Mouse (Mus musculus) macrophage (primary cell): ENCODE measurements at regions not wholly inside any gene's neighbourhood (a gene's known extent, or its start where the extent isn't known, plus 50 kb on each side); places are given as distances from the start of the nearest gene placed in this dataset.

Source experiments
- H3K27ac ChIP-seq: fragments of 350-480 bp; formaldehyde crosslinking; 2 replicates; pipeline ENCODE4 v1.9.0; 2021
- H3K36me3 ChIP-seq: fragments of 350-480 bp; formaldehyde crosslinking; 2 replicates; pipeline ENCODE4 v1.9.0; 2021; ENCODE audit errors: inconsistent target
- H3K4me3 ChIP-seq: fragments of 350-480 bp; formaldehyde crosslinking; 2 replicates; pipeline ENCODE4 v1.9.0; 2021; ENCODE audit errors: inconsistent target
- H3K79me2 ChIP-seq: fragments of 350-480 bp; formaldehyde crosslinking; 2 replicates; pipeline ENCODE4 v1.9.0; 2021; ENCODE audit errors: inconsistent target
- WGBS: methylation state at CpG from one replicate; pipeline ENCODE4 v1.1.7; 2026; ENCODE audit warnings: inconsistent platforms; ENCODE audit not compliant: missing documents; 5-methylcytosine and 5-hydroxymethylcytosine counted together

DNA sequence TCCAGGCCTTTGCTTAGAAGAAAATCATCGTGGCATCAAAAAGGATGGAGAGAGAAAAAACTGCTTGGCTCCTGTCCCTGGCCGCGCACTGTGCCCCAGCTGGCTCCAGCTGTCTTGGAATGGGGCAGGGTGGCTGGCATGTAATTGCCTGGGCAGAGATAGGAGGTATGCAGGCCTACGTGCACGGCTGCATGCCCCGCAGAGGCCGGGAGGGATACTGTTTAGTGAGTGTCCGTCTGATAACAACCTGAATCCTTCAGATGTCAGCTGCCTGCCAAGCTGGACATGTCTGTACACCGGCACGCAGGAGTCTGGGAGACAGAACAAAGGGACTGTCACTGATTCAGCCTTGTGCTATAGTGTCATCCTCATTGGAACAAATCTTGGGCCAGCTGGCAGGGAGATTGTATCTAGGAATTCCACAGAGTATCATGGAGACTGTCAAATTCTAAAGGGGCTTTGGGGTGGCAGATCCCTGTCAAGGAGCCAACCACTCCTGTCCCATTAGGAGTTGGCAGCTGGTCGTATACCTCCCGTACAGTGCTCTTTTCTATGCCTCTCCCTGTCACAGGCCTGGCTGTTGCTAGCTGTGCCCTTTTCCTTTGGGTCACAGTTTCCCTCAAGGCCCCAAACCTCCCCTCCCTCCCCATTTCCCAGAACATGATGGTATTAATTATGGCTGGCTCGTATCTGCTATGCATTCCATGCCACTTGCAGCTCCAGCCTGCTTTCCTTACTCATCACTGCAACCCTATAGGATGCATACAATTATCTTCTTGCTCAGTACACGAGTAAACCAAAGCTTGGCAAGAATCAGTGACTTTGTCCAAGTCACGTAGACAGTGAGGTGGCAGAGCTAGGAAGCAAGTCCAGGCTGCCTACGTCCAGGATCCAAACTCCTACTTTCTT is 83.5 kb upstream of the Egln3 start:
- Histone ChIP-seq H3K4me3 (no peak overlapping the region), H3K27ac (no peak overlapping the region), H3K79me2 (no peaks in the 10 kb centered on the region), H3K36me3 (no peaks in the 10 kb centered on the region)
- WGBS = 96% methylated on average over 16 of the region's 16 CpGs

DNA sequence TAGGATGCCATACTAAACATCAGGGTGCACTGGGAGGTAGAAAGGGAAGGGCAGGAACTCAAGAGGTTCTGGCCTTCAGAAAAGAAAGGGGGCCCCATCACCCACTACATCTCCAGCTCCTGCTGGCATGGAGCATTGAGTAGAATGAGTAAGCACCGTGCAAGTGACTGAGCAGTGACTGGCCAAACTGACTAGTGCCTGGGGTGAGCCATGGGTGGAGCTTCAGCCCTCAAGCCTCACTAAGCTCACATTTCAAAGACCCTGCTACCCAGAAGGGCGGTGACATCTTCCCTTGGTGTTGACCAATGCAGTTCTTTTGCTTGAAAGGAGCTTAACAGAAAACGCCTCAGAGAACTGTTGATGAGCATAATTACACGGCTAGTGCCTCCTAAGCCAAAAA is 80.0 kb upstream of the Egln3 start:
- WGBS = 86% methylated on average over 4 of the region's 4 CpGs
- H3K79me2 ChIP-seq = no peaks in the 10 kb centered on the region
- H3K27ac ChIP-seq = no peak overlapping the region
- no peaks in the 10 kb centered on the region for H3K36me3 ChIP-seq
- no peak overlapping the region for H3K4me3 ChIP-seq

DNA sequence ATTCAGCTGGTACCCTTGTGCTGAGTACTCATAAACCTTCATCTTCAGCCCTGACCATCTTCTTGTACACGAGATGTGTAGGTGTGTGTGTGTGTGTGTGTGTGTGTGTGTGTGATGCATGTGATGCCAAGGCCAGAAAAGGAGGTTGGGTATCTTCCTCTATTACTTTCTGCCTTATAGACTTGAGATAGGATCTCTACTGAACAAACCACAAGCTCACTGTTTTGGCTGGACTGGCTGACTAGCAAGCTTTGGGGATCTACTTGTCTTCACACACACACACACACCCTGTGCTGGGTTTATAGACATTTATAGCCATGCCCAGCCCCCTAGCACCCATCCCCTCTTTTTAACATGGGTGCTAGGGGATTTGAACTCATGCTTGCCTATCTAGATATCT is 79.4 kb upstream of the Egln3 start:
- WGBS = 43% methylated on average over 1 of the region's 1 CpGs

DNA sequence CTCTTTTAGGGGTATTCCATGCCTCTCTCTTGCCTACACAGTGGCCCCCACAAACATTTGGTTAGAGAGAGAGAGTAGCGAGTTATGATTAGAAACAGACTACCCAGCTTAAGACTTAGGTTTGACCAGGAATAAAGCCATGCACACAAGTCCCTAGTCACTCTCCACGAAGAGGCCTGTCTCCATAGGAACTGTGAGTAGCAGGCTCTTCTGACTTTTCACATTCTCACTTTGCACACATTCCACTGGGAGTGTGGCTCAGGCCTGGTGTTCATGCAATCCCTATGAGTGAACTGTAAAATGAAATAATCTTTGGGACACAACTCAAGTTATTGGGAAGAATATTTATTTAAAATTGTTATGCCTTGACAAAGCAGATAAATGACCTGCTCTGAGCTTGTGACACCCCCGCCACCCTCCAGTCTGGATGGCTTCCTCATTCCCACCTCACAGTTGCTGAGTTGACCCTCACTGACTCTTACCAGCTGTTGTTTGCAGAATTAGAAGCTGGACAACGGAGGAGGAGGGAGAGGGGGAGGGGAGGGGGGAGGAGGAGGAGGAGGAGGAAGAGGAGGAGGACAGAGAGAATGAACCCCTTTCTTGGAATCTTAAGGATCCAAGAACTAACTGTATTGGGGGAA is 78.7 kb upstream of the Egln3 start:
- 86% methylated on average over 4 of the region's 4 CpGs for WGBS
- Histone ChIP-seq H3K4me3 (no peak overlapping the region), H3K79me2 (no peaks in the 10 kb centered on the region), H3K36me3 (no peaks in the 10 kb centered on the region), H3K27ac (no peak overlapping the region)

More for the DNA sequence above, 79.4 kb upstream of the Egln3 start:
- no peak overlapping the region for H3K4me3 ChIP-seq
- no peaks in the 10 kb centered on the region for H3K36me3 ChIP-seq
- H3K27ac ChIP-seq = no peak overlapping the region
- no peaks in the 10 kb centered on the region for H3K79me2 ChIP-seq

DNA sequence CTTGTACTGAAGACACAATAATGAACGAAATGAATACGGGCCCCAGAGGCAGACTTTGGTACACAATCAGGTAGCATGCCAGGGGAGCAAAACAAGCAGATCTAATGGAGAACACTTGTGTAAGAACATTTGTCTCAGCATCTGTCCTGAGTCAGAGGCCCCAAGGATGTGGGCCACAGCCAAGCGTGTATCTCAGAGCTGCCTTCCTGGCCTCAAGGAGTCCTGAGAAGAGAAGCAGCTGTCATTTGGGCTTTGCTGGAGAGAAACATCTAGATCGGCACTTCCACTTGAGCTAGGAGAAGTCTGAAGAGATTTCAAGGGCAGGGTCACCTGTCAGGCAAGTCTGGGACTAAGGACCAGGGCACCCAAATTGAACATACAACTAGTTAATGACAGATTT is 76.8 kb upstream of the Egln3 start:
- Histone ChIP-seq H3K79me2 (no peaks in the 10 kb centered on the region), H3K27ac (no peak overlapping the region), H3K4me3 (no peak overlapping the region), H3K36me3 (no peaks in the 10 kb centered on the region)
- WGBS = 91% methylated on average over 4 of the region's 4 CpGs

DNA sequence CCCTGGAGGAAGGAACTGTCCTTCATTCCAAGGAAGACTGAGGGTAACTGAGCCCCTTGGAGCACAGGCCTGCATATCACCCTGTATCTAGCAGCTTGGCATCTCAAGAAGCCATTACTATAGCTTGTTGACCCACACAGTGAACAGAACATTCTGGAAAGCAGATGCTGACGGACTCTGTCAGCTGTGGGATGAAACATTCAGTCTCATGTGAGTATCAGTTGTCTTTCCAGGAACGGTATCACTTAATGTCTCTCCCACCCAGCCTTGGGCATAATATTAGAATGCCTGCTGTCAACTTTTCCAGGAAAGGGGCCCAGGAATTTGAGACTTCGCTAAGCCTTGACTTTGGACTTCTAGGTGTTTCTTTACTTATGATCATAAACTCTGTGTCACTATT is 76.3 kb upstream of the Egln3 start:
- WGBS = 95% methylated on average over 3 of the region's 3 CpGs
- H3K79me2 ChIP-seq = no peaks in the 10 kb centered on the region
- H3K27ac ChIP-seq = no peak overlapping the region
- no peak overlapping the region for H3K4me3 ChIP-seq
- no peaks in the 10 kb centered on the region for H3K36me3 ChIP-seq

DNA sequence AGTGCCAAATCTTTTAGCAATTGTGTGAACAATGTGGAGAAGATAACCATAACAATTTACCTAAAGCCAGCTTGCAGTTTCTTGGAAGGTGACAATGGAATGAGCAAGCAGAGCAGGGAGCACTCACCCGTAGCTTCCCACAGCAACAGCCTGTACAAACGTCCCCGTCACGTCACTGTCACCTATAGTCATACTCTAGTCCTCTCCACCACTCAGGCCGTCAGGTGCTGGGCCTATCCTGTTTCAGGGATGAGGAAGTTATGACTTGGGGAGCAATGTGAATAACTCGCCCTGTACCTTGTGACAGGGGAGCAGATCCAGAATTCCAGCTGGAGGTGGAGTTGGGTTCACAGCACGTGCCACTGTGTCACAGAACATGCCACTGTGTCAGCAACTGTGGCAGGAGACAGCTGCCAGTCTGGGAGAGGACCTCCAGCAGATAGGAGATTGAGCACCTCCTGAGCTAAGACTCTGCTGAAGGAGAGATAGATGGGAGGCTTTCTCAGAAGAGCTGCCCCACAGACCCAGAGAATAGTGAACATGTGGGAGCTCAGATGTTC is 73.4 kb upstream of the Egln3 start:
- Histone ChIP-seq H3K36me3 (no peaks in the 10 kb centered on the region), H3K27ac (no peak overlapping the region), H3K79me2 (no peaks in the 10 kb centered on the region), H3K4me3 (no peak overlapping the region)
- 88% methylated on average over 7 of the region's 7 CpGs for WGBS

DNA sequence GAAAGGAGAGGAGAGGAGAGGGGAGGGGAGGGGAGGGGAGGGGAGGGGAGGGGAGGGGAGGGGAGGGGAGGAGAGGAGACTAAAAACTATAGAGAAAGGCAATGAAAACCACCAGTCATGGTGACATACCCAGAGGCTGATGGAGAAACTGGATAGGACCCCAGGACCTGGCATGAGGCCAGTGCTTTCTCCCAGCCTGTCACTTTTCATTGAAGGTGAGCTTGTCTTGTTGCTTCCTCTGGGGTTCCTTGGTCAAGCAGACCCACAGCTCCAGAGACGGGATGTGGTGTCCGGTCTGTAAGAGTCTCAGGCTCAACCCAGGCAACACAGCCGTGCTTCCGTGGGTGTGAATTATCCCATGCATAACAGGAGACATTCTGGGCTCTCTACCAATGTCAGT is 69.8 kb upstream of the Egln3 start:
- WGBS = 86% methylated on average over 2 of the region's 4 CpGs
- H3K36me3 ChIP-seq = no peaks in the 10 kb centered on the region
- H3K79me2 ChIP-seq = no peaks in the 10 kb centered on the region
- no peak overlapping the region for H3K4me3 ChIP-seq
- H3K27ac ChIP-seq = no peak overlapping the region

DNA sequence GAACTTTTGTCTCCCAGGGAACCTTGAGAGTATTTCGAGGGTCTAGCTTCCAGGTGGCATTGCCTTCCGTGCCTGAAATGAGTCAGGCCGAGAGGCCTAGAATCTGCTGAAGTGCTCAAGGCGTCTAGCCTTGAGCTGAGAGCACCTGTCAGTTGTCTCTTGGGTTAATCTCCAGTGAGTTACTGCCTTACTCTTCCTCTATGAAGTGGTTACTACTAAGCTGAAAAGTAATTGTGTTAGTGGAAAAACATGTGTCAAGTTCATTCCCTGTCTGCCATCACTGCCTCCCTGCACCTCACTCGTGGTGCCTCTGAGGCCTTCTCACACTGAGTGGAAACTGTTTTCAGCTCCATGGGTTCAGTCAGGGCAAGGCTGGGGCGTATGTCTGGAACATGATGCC is 69.0 kb upstream of the Egln3 start:
- WGBS = 93% methylated on average over 5 of the region's 6 CpGs
- no peaks in the 10 kb centered on the region for H3K79me2 ChIP-seq
- no peak overlapping the region for H3K4me3 ChIP-seq
- H3K36me3 ChIP-seq = no peaks in the 10 kb centered on the region
- no peak overlapping the region for H3K27ac ChIP-seq

DNA sequence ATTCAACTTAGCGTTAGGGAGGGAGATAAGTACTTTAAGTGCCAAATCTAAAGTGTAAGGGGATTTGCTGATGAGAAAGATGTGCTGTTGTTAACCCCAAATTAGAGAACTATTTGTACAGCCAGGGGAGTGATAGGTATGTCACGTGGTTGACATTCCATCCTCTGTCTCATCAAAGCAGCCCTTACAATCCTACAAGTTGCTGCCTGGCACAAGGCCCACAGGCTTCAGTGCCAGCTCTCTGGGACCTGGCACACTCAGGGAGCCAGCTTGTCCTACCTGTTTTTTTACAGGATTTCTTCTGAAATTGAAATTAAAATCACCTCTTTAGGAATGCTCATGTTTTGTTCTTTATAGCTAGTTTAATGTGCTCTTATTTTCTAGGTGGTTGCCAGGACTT is 68.6 kb upstream of the Egln3 start:
- H3K36me3 ChIP-seq = no peaks in the 10 kb centered on the region
- H3K4me3 ChIP-seq = no peak overlapping the region
- H3K27ac ChIP-seq = no peak overlapping the region
- WGBS = 96% methylated on average over 2 of the region's 2 CpGs
- no peaks in the 10 kb centered on the region for H3K79me2 ChIP-seq

DNA sequence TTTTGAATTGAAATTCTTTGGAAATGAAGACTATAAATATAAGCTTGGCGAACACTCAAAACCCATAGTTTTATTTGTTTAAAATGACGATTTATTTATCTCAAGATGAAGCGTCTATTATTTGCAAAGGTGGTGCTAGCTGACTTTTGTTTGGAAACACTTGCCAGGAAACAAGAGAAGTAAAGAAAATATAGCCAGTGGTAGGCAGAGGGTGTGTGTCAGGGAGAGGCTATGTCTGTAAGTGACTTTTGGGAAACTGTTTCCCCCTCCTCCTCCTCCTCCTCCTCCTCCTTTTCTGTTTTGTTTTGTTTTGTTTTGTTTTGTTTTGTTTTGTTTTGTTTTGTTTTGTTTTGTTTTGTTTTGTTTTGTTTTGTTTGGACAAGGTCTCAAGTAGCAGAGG is 62.2 kb upstream of the Egln3 start:
- no peaks in the 10 kb centered on the region for H3K79me2 ChIP-seq
- H3K36me3 ChIP-seq = no peaks in the 10 kb centered on the region
- H3K27ac ChIP-seq = no peak overlapping the region
- H3K4me3 ChIP-seq = no peak overlapping the region
- 100% methylated on average over 3 of the region's 3 CpGs for WGBS

DNA sequence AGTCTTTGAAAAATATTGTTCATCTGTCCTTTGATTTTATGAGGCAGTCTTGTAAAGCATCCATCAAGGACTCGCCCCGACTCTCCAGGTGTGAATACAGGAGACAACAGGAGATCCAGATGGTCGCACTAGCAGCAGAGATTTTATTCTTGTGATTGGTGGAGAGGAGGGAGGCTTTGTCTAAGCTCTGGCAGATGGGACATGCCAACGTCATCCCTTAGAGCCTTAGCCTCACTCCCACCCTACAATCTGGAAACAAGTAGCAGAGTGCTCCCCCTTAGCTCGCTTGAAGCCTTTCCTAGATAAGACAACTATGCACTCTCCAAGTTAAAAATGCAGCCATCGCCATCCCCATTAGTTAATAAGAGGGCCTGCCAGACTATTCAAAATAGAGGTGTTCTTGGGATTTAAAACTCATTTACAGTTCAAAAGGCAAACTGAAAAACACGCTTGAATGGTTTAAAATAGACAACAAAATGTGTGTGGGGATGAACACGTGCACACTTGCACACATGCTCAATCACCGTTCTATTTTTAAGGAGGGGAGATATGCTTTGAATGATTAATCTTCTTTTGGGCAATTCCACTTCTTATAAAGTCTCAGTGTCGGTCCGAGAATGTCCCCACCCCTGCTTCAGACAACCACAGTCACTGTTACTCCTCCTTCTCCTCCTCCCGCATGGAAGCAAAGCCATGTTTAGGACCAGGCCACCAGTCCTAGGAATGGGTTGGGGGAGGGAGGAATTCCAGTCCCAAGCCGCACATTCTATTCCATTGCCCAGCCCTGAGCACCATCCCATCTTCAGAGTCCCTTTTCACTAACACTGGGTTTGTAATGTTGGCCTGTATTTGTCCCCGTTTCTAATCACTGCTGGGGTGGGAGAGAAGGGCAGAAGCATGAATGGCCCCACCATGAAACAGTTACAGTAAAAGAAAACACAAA is 61.5 kb upstream of the Egln3 start:
- WGBS = 93% methylated on average over 14 of the region's 14 CpGs
- Histone ChIP-seq H3K27ac (no peak overlapping the region), H3K36me3 (no peaks in the 10 kb centered on the region), H3K79me2 (no peaks in the 10 kb centered on the region), H3K4me3 (no peak overlapping the region)

DNA sequence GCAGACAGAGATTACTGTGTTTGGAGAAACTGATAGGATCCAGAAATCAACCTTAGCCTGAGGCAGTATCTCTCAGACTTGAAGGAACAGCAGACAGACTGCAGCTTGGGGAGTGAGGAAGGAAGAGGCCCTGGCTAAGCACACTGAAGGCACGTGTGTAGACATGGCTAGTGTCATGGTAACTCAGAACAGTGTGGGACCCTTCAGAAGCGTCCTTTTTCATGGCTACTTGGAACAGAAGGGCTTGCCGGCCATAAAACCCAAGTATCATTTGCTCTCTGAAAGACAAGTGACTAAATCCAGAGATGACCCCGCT is 60.7 kb upstream of the Egln3 start:
- no peaks in the 10 kb centered on the region for H3K79me2 ChIP-seq
- 62% methylated on average over 4 of the region's 4 CpGs for WGBS
- H3K36me3 ChIP-seq = no peaks in the 10 kb centered on the region

DNA sequence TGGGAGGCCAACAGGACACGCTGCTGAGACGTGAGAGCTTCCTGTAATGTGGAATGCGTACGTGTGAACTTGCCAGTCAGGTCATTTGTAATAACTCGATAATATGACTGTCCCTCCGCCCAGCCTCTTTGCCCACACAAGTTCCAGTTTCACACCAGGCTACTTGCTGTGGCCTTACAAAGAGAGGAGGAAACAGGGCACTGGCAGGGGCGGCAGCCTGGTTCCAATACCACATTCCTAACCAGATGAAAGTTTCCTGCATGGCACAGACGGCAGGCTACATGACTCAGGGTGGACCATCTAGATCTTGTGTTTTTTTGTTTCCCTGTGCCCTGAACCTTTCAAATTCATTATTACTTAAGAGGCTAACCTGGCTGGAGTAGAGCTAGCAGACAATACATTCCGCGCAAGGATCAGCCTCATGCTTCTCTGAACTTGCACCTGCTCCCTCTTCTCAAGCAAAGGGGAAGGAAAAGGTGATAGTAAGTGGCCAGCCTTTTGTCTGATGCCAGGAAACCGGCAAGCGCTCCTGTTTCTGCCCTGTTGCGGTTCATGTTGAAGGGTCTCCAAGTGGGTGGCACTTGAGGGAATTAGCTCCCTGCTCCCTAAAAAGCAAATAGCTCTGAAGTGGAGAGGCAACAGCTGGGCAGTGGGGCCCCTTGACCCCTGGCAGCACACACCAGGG is 60.2 kb upstream of the Egln3 start:
- no peak overlapping the region for H3K4me3 ChIP-seq
- H3K36me3 ChIP-seq = no peaks in the 10 kb centered on the region
- no peak overlapping the region for H3K27ac ChIP-seq
- H3K79me2 ChIP-seq = no peaks in the 10 kb centered on the region
- WGBS = 29% methylated on average over 12 of the region's 13 CpGs

More for the DNA sequence above, 60.7 kb upstream of the Egln3 start:
- Histone ChIP-seq H3K27ac (no peak overlapping the region), H3K4me3 (no peak overlapping the region)
